Mouse (Mus musculus) layer of hippocampus, postnatal 25 days (tissue): ENCODE data around the gene Mbl2. TPM values are rescaled to one million over a fixed set of nuclear protein-coding genes. Genes with fewer than 3 reads are reported as not detected.

Experiments
- microRNA-seq, 2 experiments: library from miRNA; unstranded; fragments of <30 nt; microRNA quantifications; one replicate each; pipeline ENCODE4 v1.2.0; 2021
- total RNA-seq, 2 experiments: library from RNA; stranded (reverse); gene quantifications; 2 replicates each; pipeline ENCODE4 v1.2.3; 2021

Mbl2 gene
- total RNA-seq, 2 experiments from 2014 or later: not detected

Small RNA genes lying within 50 kb of the gene (microRNA-seq; reads per million reads assigned to microRNA genes)
- gene Gm24108: 0 reads per million in 2 experiments

Other genes starting within 250 kb of the Mbl2 start
- not detected for gene Trpd52l3, start 229.2 kb upstream of the Mbl2 start, total RNA-seq
- gene Uhrf2, start 202.4 kb upstream of the Mbl2 start, total RNA-seq: 10 to 100 TPM; 61.8 to 62.1 TPM
- gene Gldc, start 57.5 kb upstream of the Mbl2 start, total RNA-seq: 10 to 100 TPM; 32.6 to 33.0 TPM